Mouse (Mus musculus) bone marrow macrophage, adult 2 months (primary cell): ENCODE results near the gene Tspan2.

Experiments used
- CTCF ChIP-seq: IDR thresholded peaks from 2 replicates; pipeline ENCODE4 v1.5.1; 2012; ENCODE audit warnings: low read depth, mild to moderate bottlenecking, low read length, moderate library complexity
- POLR2A ChIP-seq: IDR thresholded peaks from 2 replicates; pipeline ENCODE4 v1.6.1; 2012; ENCODE audit warnings: mild to moderate bottlenecking, low read depth, low read length, borderline replicate concordance

- no peak for TF ChIP-seq CTCF
- TF ChIP-seq POLR2A = no peak
Observed at GRCm38 (mm10) chr3:102803937-102804336, 69.6 kb downstream of the Tspan2 start.
